Mouse (Mus musculus) limb, embryonic 12.5 days (tissue): ENCODE measurements around the gene Fabp2. TPM values are rescaled to one million over a fixed set of nuclear protein-coding genes. Genes with fewer than 3 reads are reported as not detected.

Source experiments
- polyA plus RNA-seq: library from polyadenylated mRNA; unstranded; fragments of >200 nt; fragmentation: Nextera tagmentation; extraction: Ambion mirVana; gene quantifications from 2 replicates; pipeline ENCODE4 v1.2.1, GENCODE M21; 2016

Fabp2 gene
- polyA plus RNA-seq, 1 experiment from 2014 or later = not detected

Other genes with a start within 250 kb of the Fabp2 start
- 3.8 TPM in 2 replicates for gene Pde5a, start 166.1 kb upstream of the Fabp2 start, polyA plus RNA-seq
- not detected in 2 replicates for gene Gm10959, start 24.3 kb downstream of the Fabp2 start, polyA plus RNA-seq
- 83.1 and 86.0 TPM in 2 replicates for gene 1810037I17Rik, start 29.1 kb downstream of the Fabp2 start, polyA plus RNA-seq
- 6.8 and 7.1 TPM in 2 replicates for gene Usp53, start 89.4 kb downstream of the Fabp2 start, polyA plus RNA-seq
- gene Myoz2, start 139.9 kb downstream of the Fabp2 start, polyA plus RNA-seq = 6.8 and 7.4 TPM in 2 replicates